Mouse (Mus musculus) midbrain, embryonic 12.5 days (tissue): Measurements from ENCODE around the gene Rhobtb1. TPM values are rescaled to one million over a fixed set of nuclear protein-coding genes. Genes with fewer than 3 reads are reported as not detected.
A peak's percentile ranks its signal among the peaks of the same experiment; 100 is the strongest.

Experiments used
- ATAC-seq: fragments of 200-750 bp; cut with Nextera tagmentation; 2 replicates; pipeline ENCODE4 v1.8.0; 2017; ENCODE audit warnings: low read depth, moderate TSS enrichment, moderate library complexity; ENCODE audit not compliant: low FRiP score
- H3K27ac ChIP-seq: fragments of 300-500 bp; sonication (generic); replicated peaks from 2 replicates; pipeline ENCODE4 v1.5.1; 2016; ENCODE audit warnings: mild to moderate bottlenecking
- H3K27me3 ChIP-seq: fragments of 300-500 bp; sonication (generic); 2 replicates; pipeline ENCODE4 v1.6.1; 2016; ENCODE audit warnings: mild to moderate bottlenecking
- H3K36me3 ChIP-seq: fragments of 300-500 bp; sonication (generic); 2 replicates; pipeline ENCODE4 v1.6.1; 2016
- H3K4me1 ChIP-seq: fragments of 300-500 bp; sonication (generic); 2 replicates; pipeline ENCODE4 v1.6.1; 2016
- H3K4me2 ChIP-seq: fragments of 300-500 bp; sonication (generic); replicated peaks from 2 replicates; pipeline ENCODE4 v1.6.1; 2016; ENCODE audit warnings: mild to moderate bottlenecking, moderate library complexity
- H3K4me3 ChIP-seq: fragments of 300-500 bp; sonication (generic); 2 replicates; pipeline ENCODE4 v1.5.1; 2016; ENCODE audit warnings: mild to moderate bottlenecking
- H3K9ac ChIP-seq: fragments of 300-500 bp; sonication (generic); replicated peaks from 2 replicates; pipeline ENCODE4 v1.6.1; 2016; ENCODE audit warnings: mild to moderate bottlenecking, moderate library complexity
- H3K9me3 ChIP-seq: fragments of 300-500 bp; sonication (generic); 2 replicates; pipeline ENCODE4 v1.6.1; 2016; ENCODE audit warnings: mild to moderate bottlenecking
- whole genome bisulfite sequencing: fragments of 180-500 bp; shearing (Covaris S2); methylation state at CpG from one replicate; pipeline ENCODE4 v1.1.7; 2016; 5-methylcytosine and 5-hydroxymethylcytosine counted together
- polyA plus RNA-seq: library from polyadenylated mRNA; unstranded; fragments of >200 nt; fragmentation: Nextera tagmentation; extraction: Ambion mirVana; gene quantifications from 2 replicates; pipeline ENCODE4 v1.2.1, GENCODE M21; 2016

Rhobtb1 gene
- polyA plus RNA-seq, 1 experiment from 2014 or later, result 21.3 TPM

GRCm38 (mm10) chr10:69334271-69335194 lies 183.3 kb downstream of the Rhobtb1 start:
- Histone ChIP-seq H3K9me3 (no peaks in the 10 kb centered on the region), H3K4me3 (no peak overlapping the region), H3K4me2 (no peak overlapping the region), H3K4me1 (no peaks in the 10 kb centered on the region), H3K27ac (peak overlapping the region; percentile 20; the same call in 1 of the 2 replicates), H3K27me3 (no peaks in the 10 kb centered on the region), H3K36me3 (peaks cover 38% of the 10 kb centered on the region), H3K9ac (no peak overlapping the region)
- 75% methylated on average over 16 of the region's 16 CpGs for WGBS
- no peak for ATAC-seq

GRCm38 (mm10) chr10:69335195-69335536 lies 183.9 kb downstream of the Rhobtb1 start:
- Histone ChIP-seq H3K4me1 (no peaks in the 10 kb centered on the region), H3K9ac (no peak overlapping the region), H3K9me3 (no peaks in the 10 kb centered on the region), H3K27ac (peak overlapping the region; percentile 20; the same call in 1 of the 2 replicates), H3K4me3 (no peak overlapping the region), H3K4me2 (no peak overlapping the region), H3K27me3 (no peaks in the 10 kb centered on the region), H3K36me3 (peaks cover 44% of the 10 kb centered on the region)
- no peak for ATAC-seq
- WGBS, result 59% methylated on average over 7 of the region's 7 CpGs

GRCm38 (mm10) chr10:69335611-69336010 lies 184.4 kb downstream of the Rhobtb1 start:
- no peak for ATAC-seq
- H3K9me3 ChIP-seq, result no peaks in the 10 kb centered on the region
- no peaks in the 10 kb centered on the region for H3K4me1 ChIP-seq
- H3K4me3 ChIP-seq, result no peak overlapping the region
- H3K36me3 ChIP-seq, result peaks cover 49% of the 10 kb centered on the region
- no peak overlapping the region for H3K4me2 ChIP-seq
- 82% methylated on average over 4 of the region's 4 CpGs for WGBS
- H3K9ac ChIP-seq, result no peak overlapping the region
- 0 out of 2 replicates have a peak overlapping the region, but pooled peaks have one; percentile 20 for H3K27ac ChIP-seq
- no peaks in the 10 kb centered on the region for H3K27me3 ChIP-seq

- H3K27me3 ChIP-seq, result no peaks in the 10 kb centered on the region
- H3K9ac ChIP-seq, result no peak overlapping the region
- H3K4me1 ChIP-seq, result no peaks in the 10 kb centered on the region
- ATAC-seq, result no peak
- H3K4me3 ChIP-seq, result no peak overlapping the region
- H3K36me3 ChIP-seq, result peaks cover 52% of the 10 kb centered on the region
- no peak overlapping the region for H3K4me2 ChIP-seq
- 91% methylated on average over 11 of the region's 11 CpGs for WGBS
- no peaks in the 10 kb centered on the region for H3K9me3 ChIP-seq
- no peak overlapping the region for H3K27ac ChIP-seq
Measured at GRCm38 (mm10) chr10:69336219-69336618, 185.0 kb downstream of the Rhobtb1 start.

GRCm38 (mm10) chr10:69340001-69340400 lies 188.8 kb downstream of the Rhobtb1 start:
- WGBS, result 90% methylated on average over 6 of the region's 6 CpGs
- Histone ChIP-seq H3K9me3 (no peaks in the 10 kb centered on the region), H3K4me1 (no peaks in the 10 kb centered on the region), H3K9ac (no peak overlapping the region), H3K27me3 (no peaks in the 10 kb centered on the region), H3K36me3 (peaks cover 88% of the 10 kb centered on the region), H3K4me2 (no peak overlapping the region), H3K4me3 (no peak overlapping the region), H3K27ac (no peak overlapping the region)
- ATAC-seq, result no peak

Other genes starting within 250 kb of the Rhobtb1 start
- gene A930033H14Rik, start 61.7 kb downstream of the Rhobtb1 start, polyA plus RNA-seq, result 1.1 and 1.3 TPM in 2 replicates
- 288 and 297 TPM in 2 replicates for gene Cdk1, start 201.5 kb downstream of the Rhobtb1 start, polyA plus RNA-seq
- 86.9 and 95.1 TPM in 2 replicates for gene Ank3, start 247.3 kb downstream of the Rhobtb1 start, polyA plus RNA-seq